In genomic region chr4:59614986-59615385, GRCm38 (mm10) we compare ENCODE assay signal across 8 mouse cellular contexts. TPM values are rescaled to one million over a fixed set of nuclear protein-coding genes. Genes with fewer than 3 reads are reported as not detected.
A peak's percentile ranks its signal among the peaks of the same experiment; 100 is the strongest.
DNase-seq lines count a peak whose midpoint lies in the region; ATAC-seq and TF ChIP-seq lines count a peak whose summit lies in the region.

No protein-coding gene starts in this region.

- 0 out of 2 replicates have a peak, but pooled peaks cover 7% of the 10 kb centered on the region for H3K36me3 ChIP-seq in kidney, postnatal 0 days (ENCODE audit: insufficient read depth, low read length)
- no peaks in the 10 kb centered on the region for H3K36me3 ChIP-seq in kidney, embryonic 14.5 days (ENCODE audit: control insufficient read depth, insufficient read depth, low read length)

- DNase-seq in adrenal gland, adult 2 months: peak; percentile 33
- no peak for DNase-seq in adrenal gland, adult 18-20 months (ENCODE audit: low spot score in 2 of 2)
- DNase-seq in kidney, postnatal 0 days (ENCODE audit: low spot score): peak; percentile 62
- peak; percentile 74 for DNase-seq in c-Kit-positive CD71-positive TER-119-negative erythroid progenitor cells, embryonic 14.5 days (ENCODE audit: low read depth)
- peak; percentile 49 for DNase-seq in kidney, postnatal 14 days
- no peak for DNase-seq in left cerebral cortex, postnatal 36 days (ENCODE audit: low spot score in 2 of 2)
- no peak for DNase-seq in ovary, postnatal 10 days (ENCODE audit: low spot score)

- no peak overlapping the region for H3K9ac ChIP-seq in kidney, postnatal 0 days (ENCODE audit: low read depth, low read length)
- H3K9ac ChIP-seq in kidney, embryonic 14.5 days (ENCODE audit: low read depth, low read length): no peak overlapping the region

- H3K4me3 ChIP-seq in kidney, postnatal 0 days (replicated peaks; ENCODE audit: low read depth, low read length): no peak overlapping the region
- H3K4me3 ChIP-seq in kidney, embryonic 14.5 days (ENCODE audit: low read length): no peak overlapping the region

- no peaks in the 10 kb centered on the region for H3K27me3 ChIP-seq in kidney, postnatal 0 days (ENCODE audit: insufficient read depth, low read length)
- no peaks in the 10 kb centered on the region for H3K27me3 ChIP-seq in kidney, embryonic 14.5 days (ENCODE audit: control insufficient read depth, insufficient read depth, low read length)

- TF ChIP-seq CTCF in kidney, postnatal 0 days (IDR thresholded peaks at IDR 0.05; ENCODE audit: low read depth): peak; percentile 73

- no peak overlapping the region for H3K27ac ChIP-seq in kidney, postnatal 0 days
- no peak overlapping the region for H3K27ac ChIP-seq in kidney, embryonic 14.5 days (ENCODE audit: low read depth, low read length)

- H3K4me1 ChIP-seq in kidney, postnatal 0 days (replicated peaks; ENCODE audit: insufficient read depth, low read length): no peaks in the 10 kb centered on the region
- no peaks in the 10 kb centered on the region for H3K4me1 ChIP-seq in kidney, embryonic 14.5 days (ENCODE audit: control insufficient read depth, insufficient read depth, low read length)

- no peaks in the 10 kb centered on the region for H3K9me3 ChIP-seq in kidney, postnatal 0 days (replicated peaks; ENCODE audit: low read length)
- no peaks in the 10 kb centered on the region for H3K9me3 ChIP-seq in kidney, embryonic 14.5 days (ENCODE audit: control insufficient read depth, low read length)

- H3K4me2 ChIP-seq in kidney, postnatal 0 days (ENCODE audit: low read length): no peak overlapping the region
- H3K4me2 ChIP-seq in kidney, embryonic 14.5 days (replicated peaks; ENCODE audit: low read depth, low read length): no peak overlapping the region

- intact Hi-C loops in left cerebral cortex, postnatal 36 days (cut with DNase I): no loop called here

- 28% methylated on average over 1 of the region's 1 CpGs for WGBS in kidney, postnatal 0 days
- WGBS in kidney, embryonic 14.5 days: 31% methylated on average over 1 of the region's 1 CpGs

- no peak for ATAC-seq in kidney, postnatal 0 days (replicated peaks; ENCODE audit: low FRiP score, low read depth)
- no peak for ATAC-seq in kidney, embryonic 14.5 days (ENCODE audit: low FRiP score, low TSS enrichment)

RNA-seq across cellular contexts. Expression of gene E130308A19Rik, which starts 11.0 kb away (rescaled TPM):
- 10 to 100 TPM; 13.9 to 14.8 TPM for total RNA-seq in adrenal gland, adult 2 months (2021)
- polyA plus RNA-seq in adrenal gland, adult 2 months (2012; rRNA removed): 7.7 and 7.8 TPM in 2 replicates
- 10 to 100 TPM; 11.2 to 13.2 TPM for total RNA-seq in adrenal gland, adult 18-20 months (2021)
- 29.0 and 30.7 TPM in 2 replicates for polyA plus RNA-seq in kidney, postnatal 0 days (2015; fragmentation: Nextera tagmentation; extraction: Ambion mirVana)
- polyA plus RNA-seq in kidney, embryonic 14.5 days (2014; fragmentation: Nextera tagmentation; extraction: Ambion mirVana): 29.7 and 47.3 TPM in 2 replicates
- total RNA-seq in left cerebral cortex, postnatal 36 days (2021): 10 to 100 TPM; 10.2 to 15.0 TPM

RNA-seq across cellular contexts. Expression of gene Hsdl2, which starts 33.6 kb away (rescaled TPM):
- 100 to 1,000 TPM in 1 of 2 experiments, 10 to 100 TPM in 1; 73.7 to 106 TPM for total RNA-seq in adrenal gland, adult 2 months (2021)
- polyA plus RNA-seq in adrenal gland, adult 2 months (2012; rRNA removed): 8.7 and 8.9 TPM in 2 replicates
- 100 to 1,000 TPM in 1 of 2 experiments, 10 to 100 TPM in 1; 69.3 to 117 TPM for total RNA-seq in adrenal gland, adult 18-20 months (2021)
- 40.4 and 46.6 TPM in 2 replicates for polyA plus RNA-seq in kidney, postnatal 0 days (2015; fragmentation: Nextera tagmentation; extraction: Ambion mirVana)
- polyA plus RNA-seq in kidney, embryonic 14.5 days (2014; fragmentation: Nextera tagmentation; extraction: Ambion mirVana): 20.5 and 21.4 TPM in 2 replicates
- 10 to 100 TPM; 24.4 to 26.2 TPM for total RNA-seq in left cerebral cortex, postnatal 36 days (2021)

Comparison
In these comparisons a context has a peak if more than half of its experiments do, and no peak if none do; other contexts are left out.
1. DNase-seq: peak in adrenal gland, adult 2 months (single experiment), kidney, postnatal 0 days (single experiment), c-Kit-positive CD71-positive TER-119-negative erythroid progenitor cells, embryonic 14.5 days (single experiment) and kidney, postnatal 14 days (single experiment); none in adrenal gland, adult 18-20 months (0 of 2), left cerebral cortex, postnatal 36 days (0 of 2) and ovary, postnatal 10 days (single experiment).